Mouse (Mus musculus): ENCODE measurements around the gene Tenm3.

- no peak for TF ChIP-seq POLR2A (IDR thresholded peaks at IDR 0.05; ENCODE audit: low read depth, low read length)
- no peak for TF ChIP-seq CTCF (IDR thresholded peaks at IDR 0.05; ENCODE audit: borderline replicate concordance, insufficient read depth, low read length)
Measured at GRCm38 (mm10) chr8:48492491-48492890, 351.3 kb downstream of the Tenm3 start.
